Mouse (Mus musculus): ENCODE measurements around the gene Slc25a38. TPM values are rescaled to one million over a fixed set of nuclear protein-coding genes. Genes with fewer than 3 reads are reported as not detected.

The Slc25a38 gene
- polyA plus RNA-seq, 1 experiment from 2014 or later, result 21.5 TPM

DNA sequence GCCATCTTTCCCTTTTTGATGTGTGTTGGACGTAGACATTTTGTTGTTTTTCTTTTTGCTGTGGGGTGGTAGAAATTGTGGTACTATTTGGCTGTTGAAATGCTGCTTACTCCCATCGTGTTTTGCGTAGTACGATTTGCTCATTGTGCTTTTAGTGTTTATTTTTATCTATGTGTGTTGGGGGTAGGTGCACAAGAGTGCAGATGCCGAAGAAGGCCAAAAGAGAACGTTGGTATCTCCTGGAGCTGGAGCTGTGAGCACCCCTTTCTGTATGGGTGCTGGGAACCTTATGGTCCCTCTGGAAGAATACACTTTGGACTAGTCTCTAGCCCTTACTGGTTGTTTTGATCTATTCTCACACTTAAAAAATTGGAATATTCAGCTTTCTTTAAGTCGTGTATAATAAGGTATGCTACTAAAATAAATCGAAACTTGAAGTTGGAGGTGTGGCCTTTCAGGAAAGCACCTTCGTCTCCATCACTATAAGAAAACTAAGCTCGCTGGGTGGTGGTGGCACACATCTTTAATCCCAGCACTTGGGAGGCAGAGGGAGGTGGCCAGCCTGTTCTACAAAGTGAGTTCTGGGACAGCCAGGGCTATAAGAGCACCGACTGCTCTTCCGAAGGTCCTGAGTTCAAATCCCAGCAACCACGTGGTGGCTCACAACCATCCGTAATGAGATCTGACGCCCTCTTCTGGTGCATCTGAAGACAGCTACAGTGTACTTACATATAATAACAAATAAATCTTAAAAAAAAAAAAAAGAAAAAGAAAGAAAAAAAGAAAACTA lies 1.2 kb downstream of the Slc25a38 start:
- Histone ChIP-seq H3K27ac (peak overlapping the region; percentile 98), H3K4me3 (replicated peaks; ENCODE audit: low read depth, low read length) (peak overlapping the region; percentile 84), H3K9ac (ENCODE audit: low read depth, low read length) (0 out of 2 replicates have a peak overlapping the region, but pooled peaks have one; percentile 6), H3K9me3 (replicated peaks; ENCODE audit: low read length) (no peaks in the 10 kb centered on the region), H3K36me3 (ENCODE audit: insufficient read depth, low read length) (0 out of 2 replicates have a peak, but pooled peaks cover under 1% of the 10 kb centered on the region), H3K4me2 (ENCODE audit: low read length) (peak overlapping the region; percentile 50), H3K27me3 (ENCODE audit: insufficient read depth, low read length) (no peaks in the 10 kb centered on the region), H3K4me1 (replicated peaks; ENCODE audit: insufficient read depth, low read length) (no peaks in the 10 kb centered on the region)
- DNase-seq (ENCODE audit: low spot score), result no peak
- WGBS, result 71% methylated on average over 15 of the region's 15 CpGs
- ATAC-seq (replicated peaks; ENCODE audit: low FRiP score, low read depth), result no peak
- TF ChIP-seq CTCF (IDR thresholded peaks at IDR 0.05; ENCODE audit: low read depth), result no peak

DNA sequence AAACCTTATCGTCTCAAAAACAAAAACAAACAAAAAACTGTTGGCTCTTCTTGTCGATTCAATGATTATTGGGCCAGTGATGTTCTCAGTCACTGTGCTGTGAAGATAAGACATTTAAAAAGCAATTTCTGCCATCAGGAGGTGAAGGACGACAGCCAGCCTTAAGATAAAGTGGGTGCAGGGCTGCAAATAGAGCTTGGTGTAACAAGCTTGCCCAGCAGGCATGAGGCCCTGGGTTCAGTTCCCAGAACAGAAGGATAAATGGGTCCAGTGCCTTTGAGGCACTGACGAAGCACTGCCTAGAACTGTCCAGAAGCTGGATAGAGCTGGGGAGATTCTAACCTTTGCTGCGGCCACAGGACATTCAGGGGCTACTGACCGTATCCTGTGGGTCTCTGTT lies 2.3 kb downstream of the Slc25a38 start:
- H3K4me2 ChIP-seq (ENCODE audit: low read length), result no peak overlapping the region
- 92% methylated on average over 6 of the region's 6 CpGs for WGBS
- no peak overlapping the region for H3K27ac ChIP-seq
- H3K36me3 ChIP-seq (ENCODE audit: insufficient read depth, low read length), result 0 out of 2 replicates have a peak, but pooled peaks cover 7% of the 10 kb centered on the region
- no peak for TF ChIP-seq CTCF (IDR thresholded peaks at IDR 0.05; ENCODE audit: low read depth)
- H3K9me3 ChIP-seq (replicated peaks; ENCODE audit: low read length), result no peaks in the 10 kb centered on the region
- no peak overlapping the region for H3K4me3 ChIP-seq (replicated peaks; ENCODE audit: low read depth, low read length)
- DNase-seq (ENCODE audit: low spot score) (no peak), ATAC-seq (replicated peaks; ENCODE audit: low FRiP score, low read depth) (no peak)
- H3K9ac ChIP-seq (ENCODE audit: low read depth, low read length), result no peak overlapping the region
- no peaks in the 10 kb centered on the region for H3K27me3 ChIP-seq (ENCODE audit: insufficient read depth, low read length)
- no peaks in the 10 kb centered on the region for H3K4me1 ChIP-seq (replicated peaks; ENCODE audit: insufficient read depth, low read length)

DNA sequence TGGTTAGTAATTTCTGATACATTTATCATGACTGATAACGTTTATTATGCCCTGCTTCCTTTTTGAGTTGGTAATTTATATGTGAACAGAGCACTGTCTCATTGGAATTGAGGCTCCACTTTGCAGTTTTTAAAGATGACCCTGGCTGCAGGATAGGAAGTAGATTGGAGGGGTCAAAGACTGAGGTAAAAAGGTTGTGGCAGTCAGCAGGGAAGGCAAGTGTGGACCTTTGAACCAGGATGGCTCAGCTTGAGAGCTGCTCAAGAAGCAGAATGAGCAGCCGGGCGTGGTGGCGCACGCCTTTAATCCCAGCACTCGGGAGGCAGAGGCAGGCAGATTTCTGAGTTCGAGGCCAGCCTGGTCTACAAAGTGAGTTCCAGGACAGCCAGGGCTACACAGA lies 3.3 kb downstream of the Slc25a38 start:
- ATAC-seq (replicated peaks; ENCODE audit: low FRiP score, low read depth) (no peak), DNase-seq (ENCODE audit: low spot score) (no peak)
- H3K27me3 ChIP-seq (ENCODE audit: insufficient read depth, low read length), result no peaks in the 10 kb centered on the region
- H3K4me3 ChIP-seq (replicated peaks; ENCODE audit: low read depth, low read length), result no peak overlapping the region
- peaks cover 17% of the 10 kb centered on the region; the same call in 1 of the 2 replicates for H3K36me3 ChIP-seq (ENCODE audit: insufficient read depth, low read length)
- WGBS, result 90% methylated on average over 6 of the region's 7 CpGs
- no peak overlapping the region for H3K9ac ChIP-seq (ENCODE audit: low read depth, low read length)
- no peak for TF ChIP-seq CTCF (IDR thresholded peaks at IDR 0.05; ENCODE audit: low read depth)
- H3K4me2 ChIP-seq (ENCODE audit: low read length), result no peak overlapping the region
- H3K4me1 ChIP-seq (replicated peaks; ENCODE audit: insufficient read depth, low read length), result no peaks in the 10 kb centered on the region
- H3K27ac ChIP-seq, result no peak overlapping the region
- H3K9me3 ChIP-seq (replicated peaks; ENCODE audit: low read length), result no peaks in the 10 kb centered on the region

DNA sequence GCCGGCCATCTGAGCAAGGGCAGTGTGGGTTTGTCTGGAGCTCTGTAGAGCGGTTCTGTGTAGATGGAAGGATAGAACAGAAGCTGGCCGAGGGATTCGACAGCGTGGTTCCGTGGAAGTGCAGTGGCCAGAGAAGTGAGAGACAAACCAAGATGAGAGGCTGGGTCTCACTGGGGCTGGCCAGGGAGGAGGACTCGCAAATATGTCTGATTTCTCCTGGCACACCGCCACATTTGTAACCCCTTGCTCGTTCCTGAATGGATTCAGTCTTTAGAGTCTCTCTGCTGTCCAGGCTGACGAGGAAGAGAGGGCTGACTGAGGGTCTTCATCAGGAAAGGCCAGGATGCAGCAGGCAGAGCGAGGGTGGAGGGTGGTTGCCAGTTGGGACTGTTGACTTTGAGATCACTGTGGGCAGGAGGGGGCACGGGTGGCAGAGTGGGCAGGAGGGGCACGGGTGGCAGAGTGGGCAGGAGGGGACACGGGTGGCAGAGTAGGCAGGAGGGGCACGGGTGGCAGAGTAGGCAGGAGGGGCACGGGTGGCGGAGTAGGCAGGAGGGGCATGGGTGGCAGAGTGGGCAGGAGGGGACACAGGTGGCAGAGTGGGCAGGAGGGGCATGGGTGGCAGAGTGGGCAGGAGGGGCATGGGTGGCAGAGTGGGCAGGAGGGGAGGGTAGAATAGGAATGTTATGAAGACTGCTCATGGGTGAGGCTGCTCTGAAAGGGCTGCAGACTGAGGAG lies 4.0 kb downstream of the Slc25a38 start:
- WGBS, result 83% methylated on average over 17 of the region's 17 CpGs
- H3K9ac ChIP-seq (ENCODE audit: low read depth, low read length), result no peak overlapping the region
- no peaks in the 10 kb centered on the region for H3K4me1 ChIP-seq (replicated peaks; ENCODE audit: insufficient read depth, low read length)
- no peak overlapping the region for H3K4me2 ChIP-seq (ENCODE audit: low read length)
- no peak overlapping the region for H3K27ac ChIP-seq
- TF ChIP-seq CTCF (IDR thresholded peaks at IDR 0.05; ENCODE audit: low read depth), result no peak
- no peaks in the 10 kb centered on the region for H3K9me3 ChIP-seq (replicated peaks; ENCODE audit: low read length)
- H3K36me3 ChIP-seq (ENCODE audit: insufficient read depth, low read length), result peaks cover 20% of the 10 kb centered on the region; the same call in 1 of the 2 replicates
- ATAC-seq (replicated peaks; ENCODE audit: low FRiP score, low read depth), result no peak
- no peak overlapping the region for H3K4me3 ChIP-seq (replicated peaks; ENCODE audit: low read depth, low read length)
- DNase-seq (ENCODE audit: low spot score), result no peak
- H3K27me3 ChIP-seq (ENCODE audit: insufficient read depth, low read length), result no peaks in the 10 kb centered on the region

DNA sequence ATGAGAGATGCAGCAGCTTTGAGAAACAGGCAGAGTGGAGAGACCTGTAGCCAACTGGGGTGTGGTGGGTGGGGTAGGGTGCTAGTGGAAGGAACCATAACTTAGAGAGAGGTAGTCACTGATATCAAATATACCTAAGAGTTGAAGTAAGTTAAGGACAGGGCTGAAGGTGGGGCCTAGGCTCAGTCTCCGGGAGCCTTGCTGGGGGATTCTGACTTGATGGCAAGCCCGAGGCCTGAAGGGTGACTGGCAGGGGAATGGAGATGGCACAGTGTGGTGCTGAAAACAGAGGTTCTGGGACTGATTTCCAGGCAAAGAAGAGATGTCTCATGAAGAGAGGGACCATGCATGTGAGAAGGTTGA lies 4.6 kb downstream of the Slc25a38 start:
- H3K9me3 ChIP-seq (replicated peaks; ENCODE audit: low read length), result no peaks in the 10 kb centered on the region
- H3K27me3 ChIP-seq (ENCODE audit: insufficient read depth, low read length), result no peaks in the 10 kb centered on the region
- ATAC-seq (replicated peaks; ENCODE audit: low FRiP score, low read depth) (no peak), DNase-seq (ENCODE audit: low spot score) (no peak)
- no peaks in the 10 kb centered on the region for H3K4me1 ChIP-seq (replicated peaks; ENCODE audit: insufficient read depth, low read length)
- no peak overlapping the region for H3K4me3 ChIP-seq (replicated peaks; ENCODE audit: low read depth, low read length)
- no peak for TF ChIP-seq CTCF (IDR thresholded peaks at IDR 0.05; ENCODE audit: low read depth)
- H3K36me3 ChIP-seq (ENCODE audit: insufficient read depth, low read length), result peaks cover 20% of the 10 kb centered on the region; the same call in 1 of the 2 replicates
- no peak overlapping the region for H3K27ac ChIP-seq
- H3K4me2 ChIP-seq (ENCODE audit: low read length), result no peak overlapping the region
- 95% methylated on average over 2 of the region's 2 CpGs for WGBS
- H3K9ac ChIP-seq (ENCODE audit: low read depth, low read length), result no peak overlapping the region

DNA sequence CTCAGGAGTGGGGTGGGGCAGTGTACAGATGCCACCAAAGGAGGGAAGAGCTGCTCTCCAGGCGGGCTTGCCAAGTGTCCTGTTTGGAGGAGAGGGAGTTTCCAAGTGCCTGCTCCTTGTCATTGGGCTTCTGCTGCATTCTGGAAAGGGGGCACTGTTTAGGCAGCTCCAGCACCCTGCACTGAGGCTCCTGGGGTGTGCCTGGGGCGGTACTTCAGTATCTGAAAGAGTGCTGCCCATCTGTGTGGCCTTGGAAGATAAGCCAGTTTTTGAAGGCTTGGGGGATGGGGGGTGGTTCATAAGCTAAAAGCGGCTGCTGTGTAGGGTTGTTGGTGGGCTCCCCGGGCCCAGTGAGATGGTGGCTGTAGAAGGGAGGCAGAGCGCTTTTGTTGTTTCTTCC lies 5.4 kb downstream of the Slc25a38 start:
- Histone ChIP-seq H3K4me1 (replicated peaks; ENCODE audit: insufficient read depth, low read length) (no peaks in the 10 kb centered on the region), H3K9me3 (replicated peaks; ENCODE audit: low read length) (no peaks in the 10 kb centered on the region), H3K36me3 (ENCODE audit: insufficient read depth, low read length) (peaks cover 26% of the 10 kb centered on the region), H3K27me3 (ENCODE audit: insufficient read depth, low read length) (no peaks in the 10 kb centered on the region), H3K9ac (ENCODE audit: low read depth, low read length) (no peak overlapping the region), H3K27ac (no peak overlapping the region), H3K4me3 (replicated peaks; ENCODE audit: low read depth, low read length) (no peak overlapping the region), H3K4me2 (ENCODE audit: low read length) (no peak overlapping the region)
- no peak for TF ChIP-seq CTCF (IDR thresholded peaks at IDR 0.05; ENCODE audit: low read depth)
- ATAC-seq (replicated peaks; ENCODE audit: low FRiP score, low read depth), result no peak
- WGBS, result 87% methylated on average over 5 of the region's 5 CpGs
- no peak for DNase-seq (ENCODE audit: low spot score)

Data from kidney, postnatal 0 days (tissue).